Comparison of ENCODE assay signal across 34 mouse cellular contexts in genomic region chr14:74551091-74551490, GRCm38 (mm10).
"Had no signal": no experiment of that assay in that cellular context is flagged by ENCODE, and none has a peak within 500 bp of the region (broad histone marks: within the 10 kb centered on the region; RNA-seq: fewer than 3 reads in every experiment).

No protein-coding gene starts in this region.

- ATAC-seq: hindbrain, embryonic 16.5 days; hindbrain, postnatal 0 days; inflammation-experienced regulatory T-cells, adult 6 months; intestine, embryonic 16.5 days; intestine, postnatal 0 days had no signal

- H3K4me3 ChIP-seq: heart, embryonic 10.5 days; heart, embryonic 12.5 days; heart, embryonic 13.5 days; heart, embryonic 15.5 days; hindbrain, embryonic 10.5 days; hindbrain, embryonic 12.5 days; hindbrain, embryonic 13.5 days; hindbrain, embryonic 15.5 days; kidney, embryonic 15.5 days; layer of hippocampus, adult 2 months; left cerebral cortex, adult 2 months had no signal

- H3K27me3 ChIP-seq: heart, embryonic 12.5 days; heart, embryonic 13.5 days; heart, embryonic 15.5 days; hindbrain, embryonic 12.5 days; hindbrain, embryonic 13.5 days; hindbrain, embryonic 15.5 days; kidney, embryonic 15.5 days had no signal

- DNase-seq: heart, postnatal 10 days; heart, postnatal 14 days; heart, postnatal 36 days; heart, postnatal 4 days; kidney, adult 11 months; kidney, adult 18-20 months; kidney, adult 2 months; kidney, adult 8-10 months; kidney, adult 9 months; kidney, postnatal 10 days; kidney, postnatal 14 days; kidney, postnatal 25 days; kidney, postnatal 36 days; kidney, postnatal 4 days; layer of hippocampus, adult 9-11 months had no signal

- H3K9me3 ChIP-seq: heart, embryonic 10.5 days; heart, embryonic 12.5 days; heart, embryonic 13.5 days; heart, embryonic 15.5 days; hindbrain, embryonic 10.5 days; hindbrain, embryonic 12.5 days; hindbrain, embryonic 13.5 days; hindbrain, embryonic 15.5 days; kidney, embryonic 15.5 days had no signal

- H3K36me3 ChIP-seq: heart, embryonic 10.5 days; heart, embryonic 12.5 days; heart, embryonic 13.5 days; heart, embryonic 15.5 days; hindbrain, embryonic 10.5 days; hindbrain, embryonic 12.5 days; hindbrain, embryonic 13.5 days; hindbrain, embryonic 15.5 days; kidney, embryonic 15.5 days had no signal

- H3K4me1 ChIP-seq: heart, embryonic 10.5 days; heart, embryonic 12.5 days; heart, embryonic 13.5 days; heart, embryonic 15.5 days; hindbrain, embryonic 10.5 days; hindbrain, embryonic 12.5 days; hindbrain, embryonic 13.5 days; hindbrain, embryonic 15.5 days; kidney, embryonic 15.5 days had no signal

- H3K4me2 ChIP-seq: heart, embryonic 11.5 days; heart, embryonic 12.5 days; heart, embryonic 13.5 days; heart, embryonic 15.5 days; hindbrain, embryonic 12.5 days; hindbrain, embryonic 13.5 days; hindbrain, embryonic 14.5 days; hindbrain, embryonic 15.5 days; kidney, embryonic 15.5 days had no signal

- H3K9ac ChIP-seq: heart, embryonic 12.5 days; heart, embryonic 13.5 days; heart, embryonic 15.5 days; hindbrain, embryonic 12.5 days; hindbrain, embryonic 13.5 days; hindbrain, embryonic 14.5 days; hindbrain, embryonic 15.5 days; kidney, embryonic 15.5 days had no signal

- H3K27ac ChIP-seq: heart, embryonic 10.5 days; heart, embryonic 13.5 days; heart, embryonic 15.5 days; hindbrain, embryonic 10.5 days; hindbrain, embryonic 12.5 days; hindbrain, embryonic 13.5 days; hindbrain, embryonic 14.5 days; hindbrain, embryonic 15.5 days; hindbrain, postnatal 0 days; kidney, embryonic 15.5 days; kidney, postnatal 0 days; layer of hippocampus, adult 2 months; left cerebral cortex, adult 2 months had no signal
